Mouse (Mus musculus): ENCODE data around the gene Hoxa4. TPM values are rescaled to one million over a fixed set of nuclear protein-coding genes. Genes with fewer than 3 reads are reported as not detected.

Hoxa4 gene
- polyA plus RNA-seq, 1 experiment from 2014 or later, result 0.30 TPM

- Histone ChIP-seq H3K36me3 (no peaks in the 10 kb centered on the region), H3K4me2 (no peak overlapping the region)
- DNase-seq, result no peak
These were observed 27.8 kb upstream of the Hoxa4 start for GRCm38 (mm10) chr6:52219234-52219942.

GRCm38 (mm10) chr6:52218643-52219215 is 27.2 kb upstream of the Hoxa4 start:
- ATAC-seq (ENCODE audit: low read depth), result no peak
- DNase-seq, result no peak
- H3K4me1 ChIP-seq (replicated peaks), result peaks cover 15% of the 10 kb centered on the region
- no peak overlapping the region for H3K4me2 ChIP-seq
- H3K36me3 ChIP-seq, result no peaks in the 10 kb centered on the region
- no peaks in the 10 kb centered on the region for H3K9me3 ChIP-seq (replicated peaks)
- H3K9ac ChIP-seq, result no peak overlapping the region
- 19% methylated on average over 14 of the region's 14 CpGs for WGBS (ENCODE audit: insufficient replicate concordance)
- no peak overlapping the region for H3K4me3 ChIP-seq (replicated peaks)
- peaks cover 100% of the 10 kb centered on the region for H3K27me3 ChIP-seq
- H3K27ac ChIP-seq, result no peak overlapping the region

More at GRCm38 (mm10) chr6:52219234-52219942, 27.8 kb upstream of the Hoxa4 start:
- 37% methylated on average over 9 of the region's 9 CpGs for WGBS (ENCODE audit: insufficient replicate concordance)
- H3K9ac ChIP-seq, result no peak overlapping the region
- peaks cover 15% of the 10 kb centered on the region for H3K4me1 ChIP-seq (replicated peaks)
- no peaks in the 10 kb centered on the region for H3K9me3 ChIP-seq (replicated peaks)
- H3K27me3 ChIP-seq, result peaks cover 100% of the 10 kb centered on the region
- ATAC-seq (ENCODE audit: low read depth), result no peak
- H3K4me3 ChIP-seq (replicated peaks), result no peak overlapping the region
- no peak overlapping the region for H3K27ac ChIP-seq

GRCm38 (mm10) chr6:52217895-52218642 is 26.5 kb upstream of the Hoxa4 start:
- H3K9ac ChIP-seq, result no peak overlapping the region
- no peaks in the 10 kb centered on the region for H3K36me3 ChIP-seq
- no peaks in the 10 kb centered on the region for H3K9me3 ChIP-seq (replicated peaks)
- no peak for DNase-seq
- peaks cover 15% of the 10 kb centered on the region for H3K4me1 ChIP-seq (replicated peaks)
- H3K4me3 ChIP-seq (replicated peaks), result peak overlapping the region; percentile 37; the same call in 1 of the 2 replicates
- 11% methylated on average over 23 of the region's 23 CpGs for WGBS (ENCODE audit: insufficient replicate concordance)
- no peak for ATAC-seq (ENCODE audit: low read depth)
- H3K4me2 ChIP-seq, result peak overlapping the region; percentile 46
- H3K27ac ChIP-seq, result no peak overlapping the region
- H3K27me3 ChIP-seq, result peaks cover 100% of the 10 kb centered on the region

- no peaks in the 10 kb centered on the region for H3K36me3 ChIP-seq
- peaks cover 15% of the 10 kb centered on the region for H3K4me1 ChIP-seq (replicated peaks)
- WGBS (ENCODE audit: insufficient replicate concordance), result 2% methylated on average over 25 of the region's 25 CpGs
- H3K4me3 ChIP-seq (replicated peaks), result peak overlapping the region; percentile 37
- DNase-seq (no peak), ATAC-seq (ENCODE audit: low read depth) (no peak)
- H3K9me3 ChIP-seq (replicated peaks), result no peaks in the 10 kb centered on the region
- H3K9ac ChIP-seq, result no peak overlapping the region
- H3K27ac ChIP-seq, result no peak overlapping the region
- H3K4me2 ChIP-seq, result peak overlapping the region; percentile 46
- H3K27me3 ChIP-seq, result peaks cover 100% of the 10 kb centered on the region
These were observed 25.9 kb upstream of the Hoxa4 start for GRCm38 (mm10) chr6:52217459-52217768.

GRCm38 (mm10) chr6:52216691-52217458 is 25.3 kb upstream of the Hoxa4 start:
- Histone ChIP-seq H3K9ac (no peak overlapping the region), H3K9me3 (replicated peaks) (no peaks in the 10 kb centered on the region), H3K4me2 (peak overlapping the region; percentile 46), H3K4me3 (replicated peaks) (peak overlapping the region; percentile 37), H3K27me3 (peaks cover 100% of the 10 kb centered on the region), H3K36me3 (no peaks in the 10 kb centered on the region), H3K4me1 (replicated peaks) (peaks cover 16% of the 10 kb centered on the region), H3K27ac (no peak overlapping the region)
- WGBS (ENCODE audit: insufficient replicate concordance), result 1% methylated on average over 60 of the region's 60 CpGs
- ATAC-seq (ENCODE audit: low read depth) (no peak), DNase-seq (no peak)

- Histone ChIP-seq H3K9me3 (replicated peaks) (no peaks in the 10 kb centered on the region), H3K4me3 (replicated peaks) (no peak overlapping the region), H3K4me1 (replicated peaks) (peaks cover 15% of the 10 kb centered on the region), H3K9ac (no peak overlapping the region), H3K4me2 (no peak overlapping the region), H3K27ac (no peak overlapping the region), H3K27me3 (peaks cover 100% of the 10 kb centered on the region), H3K36me3 (no peaks in the 10 kb centered on the region)
- ATAC-seq (ENCODE audit: low read depth) (no peak), DNase-seq (no peak)
- 2% methylated on average over 30 of the region's 30 CpGs for WGBS (ENCODE audit: insufficient replicate concordance)
These were observed 24.4 kb upstream of the Hoxa4 start for GRCm38 (mm10) chr6:52215771-52216535.

- no peak overlapping the region for H3K4me3 ChIP-seq (replicated peaks)
- no peak overlapping the region for H3K27ac ChIP-seq
- peaks cover 15% of the 10 kb centered on the region for H3K4me1 ChIP-seq (replicated peaks)
- H3K9me3 ChIP-seq (replicated peaks), result no peaks in the 10 kb centered on the region
- no peaks in the 10 kb centered on the region for H3K36me3 ChIP-seq
- no peak for ATAC-seq (ENCODE audit: low read depth)
- no peak overlapping the region for H3K4me2 ChIP-seq
- H3K9ac ChIP-seq, result no peak overlapping the region
- H3K27me3 ChIP-seq, result peaks cover 100% of the 10 kb centered on the region
- WGBS (ENCODE audit: insufficient replicate concordance), result 18% methylated on average over 3 of the region's 3 CpGs
- no peak for DNase-seq
These were observed 23.5 kb upstream of the Hoxa4 start for GRCm38 (mm10) chr6:52215070-52215469.

GRCm38 (mm10) chr6:52214271-52214670 is 22.7 kb upstream of the Hoxa4 start:
- Histone ChIP-seq H3K9me3 (replicated peaks) (no peaks in the 10 kb centered on the region), H3K4me2 (no peak overlapping the region)
- 20% methylated on average over 5 of the region's 5 CpGs for WGBS (ENCODE audit: insufficient replicate concordance)

GRCm38 (mm10) chr6:52213119-52213986 is 21.8 kb upstream of the Hoxa4 start, which contains the start of the genes Hoxa3 and Gm28308:
TSS of gene Hoxa3 (minus strand) at chr6:52213336.
TSS of gene Gm28308 (minus strand) at chr6:52213339.
- Histone ChIP-seq H3K36me3 (no peaks in the 10 kb centered on the region), H3K4me1 (replicated peaks) (peaks cover 15% of the 10 kb centered on the region), H3K27ac (no peak within 1 kb of the TSS), H3K4me2 (peak within 1 kb of the TSS; percentile 48), H3K4me3 (replicated peaks) (peak within 1 kb of the TSS; percentile 36), H3K9ac (no peak within 1 kb of the TSS), H3K9me3 (replicated peaks) (no peaks in the 10 kb centered on the region), H3K27me3 (peaks cover 100% of the 10 kb centered on the region)
- DNase-seq (no peak), ATAC-seq (ENCODE audit: low read depth) (no peak)
- WGBS (ENCODE audit: insufficient replicate concordance), result 4% methylated on average over 38 of the region's 38 CpGs

More at GRCm38 (mm10) chr6:52214271-52214670, 22.7 kb upstream of the Hoxa4 start:
- no peaks in the 10 kb centered on the region for H3K36me3 ChIP-seq
- H3K27ac ChIP-seq, result no peak overlapping the region
- no peak overlapping the region for H3K4me3 ChIP-seq (replicated peaks)
- no peak overlapping the region for H3K9ac ChIP-seq
- DNase-seq, result no peak
- ATAC-seq (ENCODE audit: low read depth), result no peak
- peaks cover 15% of the 10 kb centered on the region for H3K4me1 ChIP-seq (replicated peaks)
- H3K27me3 ChIP-seq, result peaks cover 100% of the 10 kb centered on the region
